Mouse (Mus musculus): ENCODE measurements around the gene Acoxl. TPM values are rescaled to one million over a fixed set of nuclear protein-coding genes. Genes with fewer than 3 reads are reported as not detected.

Acoxl gene
- polyA plus RNA-seq, 1 experiment: not detected

GRCm38 (mm10) chr2:128086301-128086886, 247.7 kb downstream of the Acoxl start:
- Histone ChIP-seq H3K9me3 (ENCODE audit: control insufficient read depth, low read length) (no peaks in the 10 kb centered on the region), H3K27me3 (ENCODE audit: control insufficient read depth) (no peaks in the 10 kb centered on the region), H3K4me1 (ENCODE audit: control insufficient read depth) (peaks cover 16% of the 10 kb centered on the region), H3K36me3 (ENCODE audit: control insufficient read depth) (no peaks in the 10 kb centered on the region), H3K4me3 (replicated peaks) (no peak overlapping the region)
- TF ChIP-seq TAL1 (IDR thresholded peaks at IDR 0.05; ENCODE audit: low read length): no peak
- no peak for TF ChIP-seq GATA1 (IDR thresholded peaks at IDR 0.05; ENCODE audit: low read length)

GRCm38 (mm10) chr2:128086996-128087526, 248.4 kb downstream of the Acoxl start:
- Histone ChIP-seq H3K36me3 (ENCODE audit: control insufficient read depth) (no peaks in the 10 kb centered on the region), H3K27me3 (ENCODE audit: control insufficient read depth) (no peaks in the 10 kb centered on the region), H3K9me3 (ENCODE audit: control insufficient read depth, low read length) (no peaks in the 10 kb centered on the region), H3K4me1 (ENCODE audit: control insufficient read depth) (peaks cover 16% of the 10 kb centered on the region), H3K4me3 (replicated peaks) (no peak overlapping the region)
- TF ChIP-seq GATA1 (IDR thresholded peaks at IDR 0.05; ENCODE audit: low read length) (no peak), TAL1 (IDR thresholded peaks at IDR 0.05; ENCODE audit: low read length) (no peak)

GRCm38 (mm10) chr2:128087798-128088545, 249.3 kb downstream of the Acoxl start:
- Histone ChIP-seq H3K4me3 (replicated peaks) (no peak overlapping the region), H3K36me3 (ENCODE audit: control insufficient read depth) (no peaks in the 10 kb centered on the region), H3K9me3 (ENCODE audit: control insufficient read depth, low read length) (no peaks in the 10 kb centered on the region), H3K27me3 (ENCODE audit: control insufficient read depth) (no peaks in the 10 kb centered on the region), H3K4me1 (ENCODE audit: control insufficient read depth) (peaks cover 16% of the 10 kb centered on the region)
- TF ChIP-seq TAL1 (IDR thresholded peaks at IDR 0.05; ENCODE audit: low read length): no peak
- TF ChIP-seq GATA1 (IDR thresholded peaks at IDR 0.05; ENCODE audit: low read length): no peak

- Histone ChIP-seq H3K27me3 (ENCODE audit: control insufficient read depth) (no peaks in the 10 kb centered on the region), H3K4me3 (replicated peaks) (no peak overlapping the region), H3K9me3 (ENCODE audit: control insufficient read depth, low read length) (no peaks in the 10 kb centered on the region), H3K4me1 (ENCODE audit: control insufficient read depth) (peaks cover 5% of the 10 kb centered on the region; the same call in 1 of the 2 replicates), H3K36me3 (ENCODE audit: control insufficient read depth) (no peaks in the 10 kb centered on the region)
- TF ChIP-seq TAL1 (IDR thresholded peaks at IDR 0.05; ENCODE audit: low read length) (no peak), GATA1 (IDR thresholded peaks at IDR 0.05; ENCODE audit: low read length) (no peak)
These were observed 251.7 kb downstream of the Acoxl start for GRCm38 (mm10) chr2:128090283-128090885.

- H3K9me3 ChIP-seq (ENCODE audit: control insufficient read depth, low read length): no peaks in the 10 kb centered on the region
- no peaks in the 10 kb centered on the region for H3K27me3 ChIP-seq (ENCODE audit: control insufficient read depth)
- H3K4me1 ChIP-seq (ENCODE audit: control insufficient read depth): no peaks in the 10 kb centered on the region
- TF ChIP-seq GATA1 (IDR thresholded peaks at IDR 0.05; ENCODE audit: low read length): no peak
- no peak for TF ChIP-seq TAL1 (IDR thresholded peaks at IDR 0.05; ENCODE audit: low read length)
- H3K4me3 ChIP-seq (replicated peaks): no peak overlapping the region
- no peaks in the 10 kb centered on the region for H3K36me3 ChIP-seq (ENCODE audit: control insufficient read depth)
These were observed 253.0 kb downstream of the Acoxl start for GRCm38 (mm10) chr2:128091431-128092369.

- TF ChIP-seq GATA1 (IDR thresholded peaks at IDR 0.05; ENCODE audit: low read length): no peak
- TF ChIP-seq TAL1 (IDR thresholded peaks at IDR 0.05; ENCODE audit: low read length): no peak
- Histone ChIP-seq H3K9me3 (ENCODE audit: control insufficient read depth, low read length) (no peaks in the 10 kb centered on the region), H3K27me3 (ENCODE audit: control insufficient read depth) (no peaks in the 10 kb centered on the region), H3K4me3 (replicated peaks) (no peak overlapping the region), H3K4me1 (ENCODE audit: control insufficient read depth) (no peaks in the 10 kb centered on the region), H3K36me3 (ENCODE audit: control insufficient read depth) (no peaks in the 10 kb centered on the region)
These were observed 253.8 kb downstream of the Acoxl start for GRCm38 (mm10) chr2:128092451-128092850.

GRCm38 (mm10) chr2:128094196-128094595, 255.5 kb downstream of the Acoxl start:
- Histone ChIP-seq H3K36me3 (ENCODE audit: control insufficient read depth) (no peaks in the 10 kb centered on the region), H3K4me3 (replicated peaks) (no peak overlapping the region), H3K9me3 (ENCODE audit: control insufficient read depth, low read length) (no peaks in the 10 kb centered on the region), H3K4me1 (ENCODE audit: control insufficient read depth) (no peaks in the 10 kb centered on the region), H3K27me3 (ENCODE audit: control insufficient read depth) (no peaks in the 10 kb centered on the region)
- no peak for TF ChIP-seq GATA1 (IDR thresholded peaks at IDR 0.05; ENCODE audit: low read length)
- TF ChIP-seq TAL1 (IDR thresholded peaks at IDR 0.05; ENCODE audit: low read length): no peak

GRCm38 (mm10) chr2:128094602-128095001, 255.9 kb downstream of the Acoxl start:
- H3K36me3 ChIP-seq (ENCODE audit: control insufficient read depth): no peaks in the 10 kb centered on the region
- H3K4me1 ChIP-seq (ENCODE audit: control insufficient read depth): no peaks in the 10 kb centered on the region
- no peak overlapping the region for H3K4me3 ChIP-seq (replicated peaks)
- no peaks in the 10 kb centered on the region for H3K9me3 ChIP-seq (ENCODE audit: control insufficient read depth, low read length)
- H3K27me3 ChIP-seq (ENCODE audit: control insufficient read depth): no peaks in the 10 kb centered on the region
- no peak for TF ChIP-seq GATA1 (IDR thresholded peaks at IDR 0.05; ENCODE audit: low read length)
- no peak for TF ChIP-seq TAL1 (IDR thresholded peaks at IDR 0.05; ENCODE audit: low read length)

All from erythroblast, embryonic 14.5 days (primary cell).